Mouse (Mus musculus) ZHBTc4 (cell line): ENCODE data around the gene Cnot1.

Source experiments
- DNase-seq: peaks from one replicate; pipeline ENCODE4 v3.0.0-alpha.2; 2011; ENCODE audit warnings: low read depth, low spot score

Cnot1 gene

GRCm38 (mm10) chr8:95741732-95742131 lies 65.5 kb downstream of the Cnot1 start:
- no peak for DNase-seq

GRCm38 (mm10) chr8:95738596-95738995 lies 68.7 kb downstream of the Cnot1 start:
- DNase-seq: peak; percentile 55

- DNase-seq: no peak
Observed at GRCm38 (mm10) chr8:95727625-95728024, 79.6 kb downstream of the Cnot1 start.

- no peak for DNase-seq
Observed at GRCm38 (mm10) chr8:95716546-95717335, 90.5 kb downstream of the Cnot1 start.

- DNase-seq: peak; percentile 95
Observed at GRCm38 (mm10) chr8:95715676-95716531, 91.4 kb downstream of the Cnot1 start, which contains the start of gene Setd6. Setd6 (plus strand) TSS chr8:95715881.

GRCm38 (mm10) chr8:95714837-95715413 lies 92.3 kb downstream of the Cnot1 start:
- no peak for DNase-seq

- no peak for DNase-seq
Observed at GRCm38 (mm10) chr8:95714367-95714766, 92.9 kb downstream of the Cnot1 start.

- peak; percentile 87 for DNase-seq
Observed at GRCm38 (mm10) chr8:95713100-95714010, 93.9 kb downstream of the Cnot1 start.

GRCm38 (mm10) chr8:95712395-95712794 lies 94.9 kb downstream of the Cnot1 start:
- no peak for DNase-seq

- peak; percentile 23 for DNase-seq
Observed at GRCm38 (mm10) chr8:95711029-95711428, 96.2 kb downstream of the Cnot1 start.

GRCm38 (mm10) chr8:95709579-95709978 lies 97.7 kb downstream of the Cnot1 start:
- DNase-seq: no peak

GRCm38 (mm10) chr8:95704538-95704937 lies 102.7 kb downstream of the Cnot1 start:
- no peak for DNase-seq

GRCm38 (mm10) chr8:95703461-95704260 lies 103.6 kb downstream of the Cnot1 start:
- DNase-seq: peak; percentile 56

GRCm38 (mm10) chr8:95702480-95703446 lies 104.5 kb downstream of the Cnot1 start:
- peak; percentile 93 for DNase-seq

- no peak for DNase-seq
Observed at GRCm38 (mm10) chr8:95701809-95702208, 105.5 kb downstream of the Cnot1 start.

- DNase-seq: peak; percentile 25
Observed at GRCm38 (mm10) chr8:95700282-95700681, 107.0 kb downstream of the Cnot1 start.

- DNase-seq: no peak
Observed at GRCm38 (mm10) chr8:95698179-95698578, 109.1 kb downstream of the Cnot1 start.

GRCm38 (mm10) chr8:95697128-95697527 lies 110.1 kb downstream of the Cnot1 start:
- peak; percentile 96 for DNase-seq

- DNase-seq: peak; percentile 65
Observed at GRCm38 (mm10) chr8:95696661-95697060, 110.6 kb downstream of the Cnot1 start.
